Mouse (Mus musculus): ENCODE measurements around the gene Zfp418. TPM values are rescaled to one million over a fixed set of nuclear protein-coding genes. Genes with fewer than 3 reads are reported as not detected.
"Not testable (repeated sequence)": the region's sequence is repeated elsewhere in the genome, so short reads cannot be mapped to it uniquely, and the experiment has no call there.

Gene Zfp418
- polyA plus RNA-seq, 1 experiment from 2014 or later = 1.6 TPM

DNA sequence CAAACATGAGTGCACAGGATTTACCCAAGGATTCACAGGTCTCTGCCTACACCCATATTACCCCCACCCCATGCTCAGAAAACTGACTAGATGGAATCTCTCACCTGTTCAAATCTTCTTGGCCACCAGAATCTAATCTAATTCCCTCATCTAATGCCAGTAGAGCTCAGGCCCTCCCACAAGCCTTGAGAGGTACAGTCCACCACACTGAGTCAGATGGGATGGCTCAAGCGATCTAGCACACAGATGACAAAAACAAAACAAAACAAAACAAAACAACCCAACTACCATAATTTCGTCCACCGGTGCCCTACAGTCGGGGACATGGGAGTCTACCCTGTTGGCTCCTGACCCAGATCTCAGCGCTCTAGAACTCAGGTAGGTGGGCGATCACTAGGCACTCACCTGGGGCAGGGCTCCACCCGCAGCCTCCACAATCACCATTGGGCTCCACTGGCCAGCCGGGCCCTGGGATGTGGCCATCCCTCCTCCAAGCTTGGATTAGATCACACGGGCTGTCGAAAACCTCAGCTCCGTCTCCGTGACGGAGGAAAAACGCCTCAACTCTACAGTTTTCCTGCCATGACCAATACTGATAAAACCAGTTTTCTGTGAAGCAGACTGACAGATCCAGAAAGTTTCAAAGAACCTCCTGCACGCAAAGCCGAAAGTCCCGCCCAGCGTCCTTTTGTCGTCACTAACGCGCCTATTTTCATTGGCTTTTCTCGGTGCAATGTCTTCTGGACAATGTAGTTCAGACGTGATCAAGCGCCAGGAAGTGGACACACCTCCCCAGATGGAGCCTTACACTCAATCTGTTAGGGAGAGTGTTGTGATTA lies 38.4 kb downstream of the Zfp418 start, which contains the start of gene Zfp772:
Gene Zfp772 (minus strand): TSS at position 686 of the 839 bp plus-strand sequence.
- not testable (repeated sequence) for H3K36me3 ChIP-seq; H3K27ac ChIP-seq; H3K9me3 ChIP-seq; H3K27me3 ChIP-seq (replicated peaks); ATAC-seq; H3K4me1 ChIP-seq (replicated peaks)
- 2% methylated on average over 24 of the region's 24 CpGs for WGBS
- peak within 1 kb of the TSS; percentile 47 for H3K9ac ChIP-seq
- H3K4me3 ChIP-seq (replicated peaks) = peak within 1 kb of the TSS; percentile 48
- H3K4me2 ChIP-seq (replicated peaks) = peak within 1 kb of the TSS; percentile 65

Other genes with a start within 250 kb of the Zfp418 start
- not detected in 2 replicates for gene Aurkc, start 176.0 kb upstream of the Zfp418 start, polyA plus RNA-seq (2015; fragmentation: Nextera tagmentation; extraction: Ambion mirVana)
- gene Zfp954, start 49.8 kb upstream of the Zfp418 start, polyA plus RNA-seq (2015; fragmentation: Nextera tagmentation; extraction: Ambion mirVana) = 12.2 and 13.2 TPM in 2 replicates
- gene Zfp773, start 34.6 kb upstream of the Zfp418 start, polyA plus RNA-seq (2015; fragmentation: Nextera tagmentation; extraction: Ambion mirVana) = 1.2 and 1.7 TPM in 2 replicates
- gene Zfp772, start 38.7 kb downstream of the Zfp418 start, polyA plus RNA-seq (2015; fragmentation: Nextera tagmentation; extraction: Ambion mirVana) = 5.8 and 6.0 TPM in 2 replicates
- 0.21 and 0.64 TPM in 2 replicates for gene Vmn2r29, start 76.0 kb downstream of the Zfp418 start, polyA plus RNA-seq (2015; fragmentation: Nextera tagmentation; extraction: Ambion mirVana)
- gene Gm45844, start 107.0 kb downstream of the Zfp418 start, polyA plus RNA-seq (2015; fragmentation: Nextera tagmentation; extraction: Ambion mirVana) = 2.8 and 3.1 TPM in 2 replicates
- gene Clcn4, start 129.5 kb downstream of the Zfp418 start, polyA plus RNA-seq (2015; fragmentation: Nextera tagmentation; extraction: Ambion mirVana) = 49.4 and 50.7 TPM in 2 replicates
- gene Vmn2r30, start 166.3 kb downstream of the Zfp418 start, polyA plus RNA-seq (2015; fragmentation: Nextera tagmentation; extraction: Ambion mirVana) = not detected in 2 replicates
- not detected in 2 replicates for gene Gm45783, start 203.2 kb downstream of the Zfp418 start, polyA plus RNA-seq (2015; fragmentation: Nextera tagmentation; extraction: Ambion mirVana)
- not detected in 2 replicates for gene Vmn2r31, start 228.4 kb downstream of the Zfp418 start, polyA plus RNA-seq (2015; fragmentation: Nextera tagmentation; extraction: Ambion mirVana)